Mouse (Mus musculus): Measurements from ENCODE around the gene Olfr67. TPM values are rescaled to one million over a fixed set of nuclear protein-coding genes. Genes with fewer than 3 reads are reported as not detected.
A peak's percentile ranks its signal among the peaks of the same experiment; 100 is the strongest.
"Not testable (repeated sequence)": the region's sequence is repeated elsewhere in the genome, so short reads cannot be mapped to it uniquely, and the experiment has no call there.

Olfr67 gene
- polyA plus RNA-seq, 1 experiment, result not detected

DNA sequence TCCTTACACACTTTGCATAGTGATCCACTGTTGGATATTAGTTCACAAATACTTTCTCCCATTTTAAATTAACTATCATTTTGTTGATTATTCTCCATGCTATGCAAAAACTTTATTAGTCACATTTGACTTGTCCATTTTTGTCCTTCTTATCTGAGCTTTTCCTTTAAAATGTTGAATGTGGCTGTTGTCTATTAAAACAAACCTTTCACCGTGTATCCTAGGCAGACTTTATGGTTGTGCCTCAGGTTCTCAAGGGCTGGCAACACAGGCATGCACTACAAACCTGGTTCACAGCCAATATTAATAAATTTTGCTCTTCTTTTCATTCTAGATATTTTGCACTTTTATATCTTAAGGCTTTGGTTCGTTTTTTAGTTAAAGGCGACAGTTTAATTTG lies 19.1 kb upstream of the Olfr67 start:
- TF ChIP-seq EP300 (IDR thresholded peaks at IDR 0.05; ENCODE audit: insufficient read depth, low read depth, low read length) (no peak), CTCF (IDR thresholded peaks at IDR 0.05; ENCODE audit: low read depth, low read length) (no peak)
- H3K27ac ChIP-seq (ENCODE audit: insufficient read depth, low read length), result no peak overlapping the region
- no peaks in the 10 kb centered on the region for H3K36me3 ChIP-seq (ENCODE audit: control insufficient read depth, insufficient read depth, low read length, poor library complexity, severe bottlenecking)
- no peak overlapping the region for H3K9ac ChIP-seq (ENCODE audit: low read depth, poor library complexity, severe bottlenecking)
- H3K4me1 ChIP-seq (ENCODE audit: control insufficient read depth, insufficient read depth, low read length), result no peaks in the 10 kb centered on the region
- H3K9me3 ChIP-seq (replicated peaks; ENCODE audit: control insufficient read depth, insufficient read depth, low read length, poor library complexity, severe bottlenecking), result no peaks in the 10 kb centered on the region
- H3K4me3 ChIP-seq (ENCODE audit: low read depth, low read length), result no peak overlapping the region
- no peaks in the 10 kb centered on the region for H3K27me3 ChIP-seq (ENCODE audit: control insufficient read depth, insufficient read depth, low read length, poor library complexity, severe bottlenecking)

DNA sequence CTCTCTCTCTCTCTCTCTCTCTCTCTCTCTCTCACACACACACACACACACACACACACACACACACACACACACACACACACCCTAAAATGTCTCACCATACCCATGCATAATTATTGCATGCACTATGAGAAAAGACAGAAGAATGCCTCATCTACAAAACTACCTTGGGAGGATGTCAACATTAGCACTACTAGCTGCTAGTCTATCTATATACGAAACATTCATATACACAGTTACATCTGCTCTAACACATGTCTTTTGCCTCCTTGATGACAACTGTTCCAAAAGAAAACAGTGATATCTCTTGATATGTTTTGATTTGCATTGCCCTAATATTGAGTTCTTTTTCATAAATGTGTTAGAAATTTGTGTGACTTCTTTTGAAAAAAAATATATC lies 18.7 kb upstream of the Olfr67 start:
- H3K27me3 ChIP-seq (ENCODE audit: control insufficient read depth, insufficient read depth, low read length, poor library complexity, severe bottlenecking), result no peaks in the 10 kb centered on the region
- no peak overlapping the region for H3K27ac ChIP-seq (ENCODE audit: insufficient read depth, low read length)
- no peak overlapping the region for H3K9ac ChIP-seq (ENCODE audit: low read depth, poor library complexity, severe bottlenecking)
- no peaks in the 10 kb centered on the region for H3K36me3 ChIP-seq (ENCODE audit: control insufficient read depth, insufficient read depth, low read length, poor library complexity, severe bottlenecking)
- H3K4me3 ChIP-seq (ENCODE audit: low read depth, low read length), result no peak overlapping the region
- H3K4me1 ChIP-seq (ENCODE audit: control insufficient read depth, insufficient read depth, low read length), result no peaks in the 10 kb centered on the region
- TF ChIP-seq CTCF (IDR thresholded peaks at IDR 0.05; ENCODE audit: low read depth, low read length), result no peak
- no peak for TF ChIP-seq POLR2A (IDR thresholded peaks at IDR 0.05; ENCODE audit: insufficient read depth, low read length)
- no peak for TF ChIP-seq EP300 (IDR thresholded peaks at IDR 0.05; ENCODE audit: insufficient read depth, low read depth, low read length)
- H3K9me3 ChIP-seq (replicated peaks; ENCODE audit: control insufficient read depth, insufficient read depth, low read length, poor library complexity, severe bottlenecking), result no peaks in the 10 kb centered on the region

DNA sequence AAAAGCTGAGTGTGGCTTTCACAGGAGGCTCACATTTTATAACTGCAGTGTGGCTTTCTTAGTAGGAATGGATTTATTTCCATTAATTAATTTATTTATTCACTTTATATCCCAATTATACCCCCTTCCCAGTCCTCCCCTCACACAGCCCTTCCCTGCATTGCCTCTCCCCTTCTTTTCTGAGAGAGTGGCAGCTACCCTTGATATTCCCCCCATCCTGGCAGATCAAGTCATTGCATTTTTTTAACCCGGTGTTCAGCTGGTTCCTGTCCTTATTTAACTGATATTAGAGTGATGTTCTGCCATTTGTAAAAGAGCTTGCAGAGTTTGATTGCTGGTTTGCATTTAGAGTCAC lies 18.2 kb upstream of the Olfr67 start:
- Histone ChIP-seq H3K4me3 (ENCODE audit: low read depth, low read length) (no peak overlapping the region), H3K9me3 (replicated peaks; ENCODE audit: control insufficient read depth, insufficient read depth, low read length, poor library complexity, severe bottlenecking) (no peaks in the 10 kb centered on the region), H3K27ac (ENCODE audit: insufficient read depth, low read length) (no peak overlapping the region), H3K4me1 (ENCODE audit: control insufficient read depth, insufficient read depth, low read length) (no peaks in the 10 kb centered on the region), H3K9ac (ENCODE audit: low read depth, poor library complexity, severe bottlenecking) (no peak overlapping the region), H3K27me3 (ENCODE audit: control insufficient read depth, insufficient read depth, low read length, poor library complexity, severe bottlenecking) (no peaks in the 10 kb centered on the region), H3K36me3 (ENCODE audit: control insufficient read depth, insufficient read depth, low read length, poor library complexity, severe bottlenecking) (no peaks in the 10 kb centered on the region)
- TF ChIP-seq POLR2A (IDR thresholded peaks at IDR 0.05; ENCODE audit: insufficient read depth, low read length) (no peak), CTCF (IDR thresholded peaks at IDR 0.05; ENCODE audit: low read depth, low read length) (no peak), EP300 (IDR thresholded peaks at IDR 0.05; ENCODE audit: insufficient read depth, low read depth, low read length) (no peak)

GRCm38 (mm10) chr7:103808971-103809800 lies 17.6 kb upstream of the Olfr67 start:
- Histone ChIP-seq H3K27me3 (ENCODE audit: control insufficient read depth, insufficient read depth, low read length, poor library complexity, severe bottlenecking) (no peaks in the 10 kb centered on the region), H3K9ac (ENCODE audit: low read depth, poor library complexity, severe bottlenecking) (no peak overlapping the region), H3K27ac (ENCODE audit: insufficient read depth, low read length) (no peak overlapping the region), H3K4me1 (ENCODE audit: control insufficient read depth, insufficient read depth, low read length) (no peaks in the 10 kb centered on the region), H3K36me3 (ENCODE audit: control insufficient read depth, insufficient read depth, low read length, poor library complexity, severe bottlenecking) (no peaks in the 10 kb centered on the region), H3K9me3 (replicated peaks; ENCODE audit: control insufficient read depth, insufficient read depth, low read length, poor library complexity, severe bottlenecking) (no peaks in the 10 kb centered on the region), H3K4me3 (ENCODE audit: low read depth, low read length) (no peak overlapping the region)
- TF ChIP-seq CTCF (IDR thresholded peaks at IDR 0.05; ENCODE audit: low read depth, low read length) (no peak), POLR2A (IDR thresholded peaks at IDR 0.05; ENCODE audit: insufficient read depth, low read length) (no peak), EP300 (IDR thresholded peaks at IDR 0.05; ENCODE audit: insufficient read depth, low read depth, low read length) (no peak)

DNA sequence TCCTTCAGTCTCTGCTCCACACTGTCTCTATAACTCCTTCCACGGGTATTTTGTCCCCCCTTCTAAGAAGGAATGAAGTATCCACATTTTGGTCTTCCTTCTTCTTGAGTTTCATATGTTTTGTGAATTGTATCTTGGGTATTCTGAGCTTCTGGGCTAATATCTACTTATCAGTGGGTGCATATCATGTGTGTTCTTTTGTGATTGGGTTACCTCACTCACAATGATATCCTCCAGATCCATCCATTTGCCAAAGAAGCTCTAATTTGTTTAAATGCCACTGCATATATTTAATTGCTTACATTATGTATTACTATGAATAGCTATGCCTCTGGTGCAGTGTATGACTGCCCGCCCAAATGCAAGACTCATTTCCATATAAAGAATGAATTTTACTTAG lies 16.5 kb upstream of the Olfr67 start:
- H3K9ac ChIP-seq (ENCODE audit: low read depth, poor library complexity, severe bottlenecking); H3K4me3 ChIP-seq (ENCODE audit: low read depth, low read length); H3K4me1 ChIP-seq (ENCODE audit: control insufficient read depth, insufficient read depth, low read length); H3K27me3 ChIP-seq (ENCODE audit: control insufficient read depth, insufficient read depth, low read length, poor library complexity, severe bottlenecking); H3K36me3 ChIP-seq (ENCODE audit: control insufficient read depth, insufficient read depth, low read length, poor library complexity, severe bottlenecking); H3K9me3 ChIP-seq (replicated peaks; ENCODE audit: control insufficient read depth, insufficient read depth, low read length, poor library complexity, severe bottlenecking); H3K27ac ChIP-seq (ENCODE audit: insufficient read depth, low read length): not testable (repeated sequence)

GRCm38 (mm10) chr7:103806856-103807255 lies 15.2 kb upstream of the Olfr67 start:
- TF ChIP-seq EP300 (IDR thresholded peaks at IDR 0.05; ENCODE audit: insufficient read depth, low read depth, low read length), result no peak
- TF ChIP-seq CTCF (IDR thresholded peaks at IDR 0.05; ENCODE audit: low read depth, low read length), result peak; percentile 22
- Histone ChIP-seq H3K4me1 (ENCODE audit: control insufficient read depth, insufficient read depth, low read length) (no peaks in the 10 kb centered on the region), H3K4me3 (ENCODE audit: low read depth, low read length) (no peak overlapping the region), H3K27ac (ENCODE audit: insufficient read depth, low read length) (no peak overlapping the region), H3K36me3 (ENCODE audit: control insufficient read depth, insufficient read depth, low read length, poor library complexity, severe bottlenecking) (no peaks in the 10 kb centered on the region), H3K9me3 (replicated peaks; ENCODE audit: control insufficient read depth, insufficient read depth, low read length, poor library complexity, severe bottlenecking) (no peaks in the 10 kb centered on the region), H3K9ac (ENCODE audit: low read depth, poor library complexity, severe bottlenecking) (no peak overlapping the region), H3K27me3 (ENCODE audit: control insufficient read depth, insufficient read depth, low read length, poor library complexity, severe bottlenecking) (no peaks in the 10 kb centered on the region)
